Mouse (Mus musculus): Measurements from ENCODE around the gene P2ry2. TPM values are rescaled to one million over a fixed set of nuclear protein-coding genes. Genes with fewer than 3 reads are reported as not detected.

Gene P2ry2
- polyA plus RNA-seq, 1 experiment from 2014 or later = 1.1 TPM

Other genes with a start within 250 kb of the P2ry2 start
- 4.4 and 5.3 TPM in 2 replicates for gene Relt, start 149.4 kb downstream of the P2ry2 start, polyA plus RNA-seq (2016; fragmentation: Nextera tagmentation; extraction: Ambion mirVana)
- 7.9 and 10.1 TPM in 2 replicates for gene Arhgef17, start 80.8 kb downstream of the P2ry2 start, polyA plus RNA-seq (2016; fragmentation: Nextera tagmentation; extraction: Ambion mirVana)
- gene P2ry6, start 38.2 kb downstream of the P2ry2 start, polyA plus RNA-seq (2016; fragmentation: Nextera tagmentation; extraction: Ambion mirVana) = 0.97 and 1.2 TPM in 2 replicates
- gene Fchsd2, start 80.0 kb upstream of the P2ry2 start, polyA plus RNA-seq (2016; fragmentation: Nextera tagmentation; extraction: Ambion mirVana) = 14.2 and 17.3 TPM in 2 replicates

All from heart, embryonic 10.5 days (tissue).